Mouse (Mus musculus) MEL (cell line): ENCODE measurements at regions not wholly inside any gene's neighbourhood (a gene's known extent, or its start where the extent isn't known, plus 50 kb on each side); places are given as distances from the start of the nearest gene placed in this dataset.
A peak's percentile ranks its signal among the peaks of the same experiment; 100 is the strongest.

ENCODE experiments used
- DNase-seq: peaks from one replicate; pipeline ENCODE4 v3.0.0; 2011; ENCODE audit warnings: low read depth, low spot score
- H3K27ac ChIP-seq: 2 replicates; pipeline ENCODE4 v1.5.1; 2012; ENCODE audit warnings: low read depth, mild to moderate bottlenecking, control low read depth, low read length, moderate library complexity; ENCODE audit not compliant: control insufficient read depth
- H3K27me3 ChIP-seq, 2 experiments: fragments of 150-350 bp in 1 of 2; sonication (generic) in 1 of 2; 2 replicates each; pipeline ENCODE4 v1.6.1; 2012; ENCODE audit warnings: low read length in 2 of 2, mild to moderate bottlenecking in 2 of 2, improper control_type of control experiment in 1 of 2, moderate library complexity in 1 of 2; ENCODE audit not compliant: insufficient read depth in 2 of 2, control insufficient read depth in 1 of 2
- H3K36me3 ChIP-seq, 2 experiments: 2 replicates each; pipeline ENCODE4 v1.6.1; 2012 to 2014; ENCODE audit warnings: low read length in 2 of 2, improper control_type of control experiment in 1 of 2, inconsistent platforms in 1 of 2, mild to moderate bottlenecking in 1 of 2; ENCODE audit not compliant: insufficient read depth in 2 of 2, control insufficient read depth in 1 of 2
- H3K4me1 ChIP-seq, 2 experiments: fragments of 150-350 bp in 1 of 2; sonication (generic) in 1 of 2; 2 replicates each; pipeline ENCODE4 v1.6.1; 2012; ENCODE audit warnings: low read length in 2 of 2, improper control_type of control experiment in 1 of 2, mild to moderate bottlenecking in 1 of 2; ENCODE audit not compliant: insufficient read depth in 2 of 2, control insufficient read depth in 1 of 2
- H3K4me3 ChIP-seq, 2 experiments: fragments of 150-350 bp in 1 of 2; sonication (generic) in 1 of 2; 2 replicates each; pipeline ENCODE4 v1.5.1; 2012; ENCODE audit warnings: low read depth in 2 of 2, low read length in 2 of 2, mild to moderate bottlenecking in 2 of 2, moderate library complexity in 2 of 2, control low read depth in 1 of 2, improper control_type of control experiment in 1 of 2; ENCODE audit not compliant: control insufficient read depth in 1 of 2, insufficient read depth in 1 of 2
- H3K79me2 ChIP-seq: 2 replicates; pipeline ENCODE4 v1.6.1; 2012; ENCODE audit warnings: mild to moderate bottlenecking, low read length, moderate library complexity; ENCODE audit not compliant: control insufficient read depth, poor library complexity, insufficient read depth
- H3K9ac ChIP-seq: 2 replicates; pipeline ENCODE4 v1.6.1; 2012; ENCODE audit warnings: low read depth, mild to moderate bottlenecking, control low read depth, low read length, moderate library complexity; ENCODE audit not compliant: control insufficient read depth, poor library complexity, severe bottlenecking
- H3K9me3 ChIP-seq: fragments of 150-350 bp; sonication (generic); replicated peaks from 2 replicates; pipeline ENCODE4 v1.6.1; 2012; ENCODE audit warnings: mild to moderate bottlenecking, low read length, improper control_type of control experiment, moderate library complexity; ENCODE audit not compliant: insufficient read depth
- CHD1 ChIP-seq: IDR thresholded peaks from 2 replicates; pipeline ENCODE4 v1.6.1; 2012; ENCODE audit warnings: low read depth, mild to moderate bottlenecking, inconsistent platforms, low read length, improper control_type of control experiment
- CTCF ChIP-seq, 3 experiments: IDR thresholded peaks in 2 of 3; conservative IDR thresholded peaks in 1 of 3; 2 replicates each; pipeline ENCODE4 v1.5.1; 2011 to 2012; ENCODE audit warnings: low read length in 3 of 3, low read depth in 2 of 3, mild to moderate bottlenecking in 2 of 3, improper control_type of control experiment in 1 of 3, inconsistent platforms in 1 of 3, mixed read lengths in 1 of 3, moderate library complexity in 1 of 3; ENCODE audit not compliant: control insufficient read depth in 1 of 3, insufficient read depth in 1 of 3, poor library complexity in 1 of 3, severe bottlenecking in 1 of 3
- E2F4 ChIP-seq: IDR thresholded peaks from 2 replicates; pipeline ENCODE4 v1.6.1; 2011; ENCODE audit warnings: low read depth, low read length, improper control_type of control experiment, borderline replicate concordance
- EP300 ChIP-seq, 2 experiments: IDR thresholded peaks; 2 replicates each; pipeline ENCODE4 v1.6.1; 2011; ENCODE audit warnings: improper control_type of control experiment in 2 of 2, low read length in 2 of 2, low read depth in 1 of 2, mild to moderate bottlenecking in 1 of 2
- MAFK ChIP-seq: IDR thresholded peaks from 2 replicates; pipeline ENCODE4 v1.6.1; 2011; ENCODE audit warnings: low read depth, mild to moderate bottlenecking, low read length, improper control_type of control experiment, borderline replicate concordance
- MXI1 ChIP-seq: IDR thresholded peaks from 2 replicates; pipeline ENCODE4 v1.6.1; 2011; ENCODE audit warnings: mild to moderate bottlenecking, low read depth, low read length, improper control_type of control experiment
- MYC ChIP-seq: IDR thresholded peaks from 2 replicates; pipeline ENCODE4 v1.6.1; 2011; ENCODE audit warnings: low read depth, mild to moderate bottlenecking, low read length, improper control_type of control experiment, moderate library complexity
- POLR2A ChIP-seq, 2 experiments: IDR thresholded peaks; 2 replicates each; pipeline ENCODE4 v1.6.1; 2011 to 2012; ENCODE audit warnings: low read length in 2 of 2, mild to moderate bottlenecking in 2 of 2, control low read depth in 1 of 2, improper control_type of control experiment in 1 of 2, low read depth in 1 of 2, moderate library complexity in 1 of 2; ENCODE audit not compliant: control insufficient read depth in 1 of 2, insufficient read depth in 1 of 2, poor library complexity in 1 of 2
- RAD21 ChIP-seq: IDR thresholded peaks from 2 replicates; pipeline ENCODE4 v1.6.1; 2011; ENCODE audit warnings: mild to moderate bottlenecking, low read depth, low read length, improper control_type of control experiment
- SMC3 ChIP-seq: IDR thresholded peaks from 2 replicates; pipeline ENCODE4 v1.6.1; 2011; ENCODE audit warnings: low read depth, low read length, improper control_type of control experiment
- TBP ChIP-seq: IDR thresholded peaks from 2 replicates; pipeline ENCODE4 v1.8.0; 2011; ENCODE audit warnings: low read depth, low read length, improper control_type of control experiment
- USF2 ChIP-seq, 2 experiments: IDR thresholded peaks; 2 replicates each; pipeline ENCODE4 v1.6.1; 2011 to 2012; ENCODE audit warnings: improper control_type of control experiment in 2 of 2, low read length in 2 of 2, borderline replicate concordance in 1 of 2, inconsistent platforms in 1 of 2, low read depth in 1 of 2, mild to moderate bottlenecking in 1 of 2; ENCODE audit not compliant: insufficient read depth in 1 of 2

- Histone ChIP-seq H3K9me3 (no peaks in the 10 kb centered on the region), H3K4me3 (no peak overlapping the region), H3K4me1 (no peaks in the 10 kb centered on the region), H3K27me3 (peaks cover 0 to 2% of the 10 kb centered on the region in 2 experiments; a peak in 1 of 4 replicates), H3K9ac (no peak overlapping the region), H3K27ac (no peak overlapping the region), H3K36me3 (no peaks in the 10 kb centered on the region), H3K79me2 (no peaks in the 10 kb centered on the region)
- TF ChIP-seq POLR2A (IDR thresholded peaks at IDR 0.05; ENCODE audit: control insufficient read depth in 1 of 2, insufficient read depth in 1 of 2, low read depth in 1 of 2, low read length in 2 of 2, poor library complexity in 1 of 2) (no peak), MYC (no peak), E2F4 (no peak)
- DNase-seq = no peak
Observed at GRCm38 (mm10) chr6:71021353-71021752, 65.0 kb downstream of the Foxi3 start.

DNA sequence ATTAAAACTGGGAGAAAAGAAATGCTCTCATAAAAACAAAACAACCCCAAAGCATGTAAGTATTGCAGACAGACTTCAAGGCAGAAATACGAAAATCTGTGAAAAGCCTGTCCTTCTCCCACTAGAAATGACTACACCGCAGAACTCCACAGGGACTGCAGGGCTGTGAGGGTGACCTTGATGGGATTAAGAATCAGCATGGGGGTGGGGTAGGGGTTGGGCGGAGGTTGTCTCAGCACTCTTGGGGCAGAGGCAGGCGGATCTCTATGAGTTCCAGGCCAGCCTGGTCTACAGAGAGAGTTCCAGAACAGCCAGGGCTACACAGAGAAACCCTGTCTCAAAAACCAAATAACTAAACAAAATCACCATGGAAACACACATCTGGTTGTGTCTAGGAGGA, 69.1 kb downstream of the Foxi3 start:
- no peak for DNase-seq
- H3K27me3 ChIP-seq = no peaks in the 10 kb centered on the region; a peak in 1 of 4 replicates
- no peak overlapping the region for H3K27ac ChIP-seq
- H3K9me3 ChIP-seq = no peaks in the 10 kb centered on the region
- H3K4me1 ChIP-seq = no peaks in the 10 kb centered on the region
- no peaks in the 10 kb centered on the region for H3K36me3 ChIP-seq
- no peaks in the 10 kb centered on the region for H3K79me2 ChIP-seq
- TF ChIP-seq MAFK (no peak), USF2 (IDR thresholded peaks at IDR 0.05; ENCODE audit: borderline replicate concordance in 1 of 2, insufficient read depth in 1 of 2, low read depth in 1 of 2, low read length in 2 of 2) (no peak)
- H3K9ac ChIP-seq = no peak overlapping the region
- H3K4me3 ChIP-seq = no peak overlapping the region

DNA sequence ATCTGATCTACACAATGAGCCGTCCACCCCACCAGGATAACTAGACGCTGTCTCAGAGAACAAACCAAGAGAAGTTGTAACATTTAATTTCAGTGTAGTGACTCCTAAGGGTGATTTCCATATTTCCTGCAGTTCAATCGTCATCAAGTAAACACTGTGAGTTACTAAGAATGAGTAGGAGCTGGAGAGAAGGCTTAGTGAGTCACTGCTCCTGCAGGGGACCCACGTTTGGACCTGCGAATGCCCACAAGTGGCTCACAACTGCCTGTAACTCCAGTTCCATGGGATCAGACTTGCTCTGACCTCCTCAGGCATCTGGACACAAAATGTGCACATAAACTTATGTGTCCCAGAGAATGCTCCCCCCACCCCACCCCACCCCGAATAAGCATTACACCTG, 73.3 kb downstream of the Foxi3 start:
- no peaks in the 10 kb centered on the region for H3K4me1 ChIP-seq
- H3K36me3 ChIP-seq = no peaks in the 10 kb centered on the region
- TF ChIP-seq TBP = no peak
- DNase-seq = no peak
- no peak overlapping the region for H3K27ac ChIP-seq
- H3K27me3 ChIP-seq = no peaks in the 10 kb centered on the region; a peak in 1 of 4 replicates
- no peaks in the 10 kb centered on the region for H3K9me3 ChIP-seq
- H3K79me2 ChIP-seq = no peaks in the 10 kb centered on the region
- no peak overlapping the region for H3K9ac ChIP-seq
- no peak overlapping the region for H3K4me3 ChIP-seq

- Histone ChIP-seq H3K27me3 (no peaks in the 10 kb centered on the region; a peak in 1 of 4 replicates), H3K36me3 (no peaks in the 10 kb centered on the region), H3K9me3 (no peaks in the 10 kb centered on the region), H3K79me2 (no peaks in the 10 kb centered on the region), H3K27ac (no peak overlapping the region), H3K9ac (no peak overlapping the region), H3K4me3 (no peak overlapping the region), H3K4me1 (no peaks in the 10 kb centered on the region)
- DNase-seq = peak; percentile 38
- peak; percentile 28 for TF ChIP-seq RAD21
- no peak for TF ChIP-seq EP300 (IDR thresholded peaks at IDR 0.05; ENCODE audit: low read depth in 1 of 2, low read length in 2 of 2)
- no peak for TF ChIP-seq MXI1
- peak; percentile 46 to 65 (median 62) for TF ChIP-seq CTCF (IDR thresholded peaks at IDR 0.05 in 2 of 3, conservative IDR thresholded peaks at IDR 0.05 in 1 of 3; ENCODE audit: control insufficient read depth in 1 of 3, insufficient read depth in 1 of 3, low read depth in 2 of 3, low read length in 3 of 3, poor library complexity in 1 of 3, severe bottlenecking in 1 of 3)
- TF ChIP-seq CHD1 = no peak
- TF ChIP-seq SMC3 = peak; percentile 56
Observed at GRCm38 (mm10) chr6:71030541-71030940, 74.2 kb downstream of the Foxi3 start.
